Mouse (Mus musculus): ENCODE measurements around the gene C5ar2. TPM values are rescaled to one million over a fixed set of nuclear protein-coding genes. Genes with fewer than 3 reads are reported as not detected.
"Not testable (repeated sequence)": the region's sequence is repeated elsewhere in the genome, so short reads cannot be mapped to it uniquely, and the experiment has no call there.

C5ar2 gene
- polyA plus RNA-seq, 1 experiment: 1.8 TPM

- H3K36me3 ChIP-seq (ENCODE audit: control insufficient read depth, insufficient read depth, low read length): peaks cover 14% of the 10 kb centered on the region
- H3K4me1 ChIP-seq (ENCODE audit: control insufficient read depth, insufficient read depth, insufficient read length): peaks cover 12% of the 10 kb centered on the region
- peak in 1 of 2 experiments; percentile 46 for DNase-seq (ENCODE audit: low read depth in 1 of 2, low spot score in 2 of 2)
- H3K27ac ChIP-seq (ENCODE audit: insufficient read depth, low read length): peak overlapping the region; percentile 53; the same call in 1 of the 2 replicates
- under 1% methylated on average over 44 of the region's 46 CpGs for WGBS
- peak overlapping the region; percentile 84 for H3K4me3 ChIP-seq (ENCODE audit: extremely low read depth, insufficient read depth, insufficient read length)
- H3K27me3 ChIP-seq (ENCODE audit: control insufficient read depth, insufficient read depth, low read length): no peaks in the 10 kb centered on the region
- TF ChIP-seq POLR2A (IDR thresholded peaks at IDR 0.05; ENCODE audit: low read depth, low read length) (no peak), CTCF (IDR thresholded peaks at IDR 0.05; ENCODE audit: extremely low read depth, insufficient read depth, insufficient read length, insufficient replicate concordance) (peak; percentile 11; the same call in 1 of the 2 replicates)
Observed at GRCm38 (mm10) chr7:16272681-16273080, 28.7 kb upstream of the C5ar2 start.

DNA sequence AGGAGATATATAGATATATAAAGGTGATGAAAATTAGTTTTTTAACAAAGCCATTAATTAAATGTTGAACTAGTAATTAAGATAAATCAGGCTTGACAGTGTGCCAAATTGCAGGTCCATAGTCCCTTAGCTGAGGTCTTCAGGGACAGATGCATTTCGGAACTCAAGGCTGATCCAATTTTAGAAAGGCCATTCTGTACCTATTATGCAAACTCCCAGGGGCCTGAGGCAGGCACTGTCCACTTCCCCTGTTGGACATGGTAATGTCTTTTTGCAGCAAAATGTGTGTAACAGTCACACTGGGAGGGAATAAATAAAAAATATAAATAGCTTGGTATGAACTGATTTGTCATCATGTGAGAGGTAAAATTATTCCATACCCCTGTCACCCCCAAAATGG lies 27.2 kb upstream of the C5ar2 start:
- TF ChIP-seq CTCF (IDR thresholded peaks at IDR 0.05; ENCODE audit: extremely low read depth, insufficient read depth, insufficient read length, insufficient replicate concordance): no peak
- no peak for TF ChIP-seq POLR2A (IDR thresholded peaks at IDR 0.05; ENCODE audit: low read depth, low read length)
- WGBS: 80% methylated on average over 1 of the region's 1 CpGs
- H3K4me1 ChIP-seq (ENCODE audit: control insufficient read depth, insufficient read depth, insufficient read length): peaks cover 12% of the 10 kb centered on the region

GRCm38 (mm10) chr7:16266593-16266992 lies 22.6 kb upstream of the C5ar2 start:
- not testable (repeated sequence) for DNase-seq (ENCODE audit: low read depth in 1 of 2, low spot score in 2 of 2); H3K4me1 ChIP-seq (ENCODE audit: control insufficient read depth, insufficient read depth, insufficient read length); H3K4me3 ChIP-seq (ENCODE audit: extremely low read depth, insufficient read depth, insufficient read length); H3K27me3 ChIP-seq (ENCODE audit: control insufficient read depth, insufficient read depth, low read length); H3K27ac ChIP-seq (ENCODE audit: insufficient read depth, low read length); H3K36me3 ChIP-seq (ENCODE audit: control insufficient read depth, insufficient read depth, low read length)
- 27% methylated on average over 7 of the region's 7 CpGs for WGBS

More for the DNA sequence above, 27.2 kb upstream of the C5ar2 start:
- no peak overlapping the region for H3K27ac ChIP-seq (ENCODE audit: insufficient read depth, low read length)
- no peaks in the 10 kb centered on the region for H3K27me3 ChIP-seq (ENCODE audit: control insufficient read depth, insufficient read depth, low read length)
- peaks cover 6% of the 10 kb centered on the region; the same call in 1 of the 2 replicates for H3K36me3 ChIP-seq (ENCODE audit: control insufficient read depth, insufficient read depth, low read length)
- no peak overlapping the region for H3K4me3 ChIP-seq (ENCODE audit: extremely low read depth, insufficient read depth, insufficient read length)
- no peak for DNase-seq (ENCODE audit: low read depth in 1 of 2, low spot score in 2 of 2)

GRCm38 (mm10) chr7:16265856-16266255 lies 21.9 kb upstream of the C5ar2 start:
- 92% methylated on average over 11 of the region's 11 CpGs for WGBS
- Histone ChIP-seq H3K4me3 (ENCODE audit: extremely low read depth, insufficient read depth, insufficient read length) (no peak overlapping the region), H3K4me1 (ENCODE audit: control insufficient read depth, insufficient read depth, insufficient read length) (no peaks in the 10 kb centered on the region; the same call in 1 of the 2 replicates), H3K27ac (ENCODE audit: insufficient read depth, low read length) (no peak overlapping the region), H3K36me3 (ENCODE audit: control insufficient read depth, insufficient read depth, low read length) (no peaks in the 10 kb centered on the region), H3K27me3 (ENCODE audit: control insufficient read depth, insufficient read depth, low read length) (no peaks in the 10 kb centered on the region)
- TF ChIP-seq POLR2A (IDR thresholded peaks at IDR 0.05; ENCODE audit: low read depth, low read length) (no peak), CTCF (IDR thresholded peaks at IDR 0.05; ENCODE audit: extremely low read depth, insufficient read depth, insufficient read length, insufficient replicate concordance) (no peak)
- DNase-seq (ENCODE audit: low read depth in 1 of 2, low spot score in 2 of 2): no peak

DNA sequence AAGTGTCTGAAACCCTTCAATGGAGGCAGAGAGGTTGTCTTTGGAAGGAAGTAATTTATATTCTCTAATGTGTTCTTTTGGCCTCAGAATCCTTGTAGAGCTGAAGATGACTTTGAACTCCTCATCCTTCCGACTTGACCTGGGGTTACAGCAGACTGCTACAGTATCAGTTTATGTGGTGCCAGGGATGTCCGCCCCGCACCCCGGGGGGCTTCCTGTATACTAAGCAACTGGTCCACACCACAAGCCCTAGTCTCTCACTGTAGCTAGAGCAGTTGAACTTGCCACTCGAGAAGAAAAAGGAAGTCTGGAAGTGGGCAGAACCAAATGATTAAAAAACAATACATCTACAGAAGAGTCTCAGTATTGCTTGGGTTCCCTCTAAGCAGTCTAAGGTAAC lies 19.9 kb upstream of the C5ar2 start:
- no peak for DNase-seq (ENCODE audit: low read depth in 1 of 2, low spot score in 2 of 2)
- WGBS: 8% methylated on average over 5 of the region's 5 CpGs
- no peaks in the 10 kb centered on the region; the same call in 1 of the 2 replicates for H3K4me1 ChIP-seq (ENCODE audit: control insufficient read depth, insufficient read depth, insufficient read length)
- no peak for TF ChIP-seq POLR2A (IDR thresholded peaks at IDR 0.05; ENCODE audit: low read depth, low read length)
- TF ChIP-seq CTCF (IDR thresholded peaks at IDR 0.05; ENCODE audit: extremely low read depth, insufficient read depth, insufficient read length, insufficient replicate concordance): no peak
- no peak overlapping the region; the same call in 1 of the 2 replicates for H3K27ac ChIP-seq (ENCODE audit: insufficient read depth, low read length)
- no peaks in the 10 kb centered on the region for H3K36me3 ChIP-seq (ENCODE audit: control insufficient read depth, insufficient read depth, low read length)
- no peaks in the 10 kb centered on the region for H3K27me3 ChIP-seq (ENCODE audit: control insufficient read depth, insufficient read depth, low read length)
- H3K4me3 ChIP-seq (ENCODE audit: extremely low read depth, insufficient read depth, insufficient read length): no peak overlapping the region

DNA sequence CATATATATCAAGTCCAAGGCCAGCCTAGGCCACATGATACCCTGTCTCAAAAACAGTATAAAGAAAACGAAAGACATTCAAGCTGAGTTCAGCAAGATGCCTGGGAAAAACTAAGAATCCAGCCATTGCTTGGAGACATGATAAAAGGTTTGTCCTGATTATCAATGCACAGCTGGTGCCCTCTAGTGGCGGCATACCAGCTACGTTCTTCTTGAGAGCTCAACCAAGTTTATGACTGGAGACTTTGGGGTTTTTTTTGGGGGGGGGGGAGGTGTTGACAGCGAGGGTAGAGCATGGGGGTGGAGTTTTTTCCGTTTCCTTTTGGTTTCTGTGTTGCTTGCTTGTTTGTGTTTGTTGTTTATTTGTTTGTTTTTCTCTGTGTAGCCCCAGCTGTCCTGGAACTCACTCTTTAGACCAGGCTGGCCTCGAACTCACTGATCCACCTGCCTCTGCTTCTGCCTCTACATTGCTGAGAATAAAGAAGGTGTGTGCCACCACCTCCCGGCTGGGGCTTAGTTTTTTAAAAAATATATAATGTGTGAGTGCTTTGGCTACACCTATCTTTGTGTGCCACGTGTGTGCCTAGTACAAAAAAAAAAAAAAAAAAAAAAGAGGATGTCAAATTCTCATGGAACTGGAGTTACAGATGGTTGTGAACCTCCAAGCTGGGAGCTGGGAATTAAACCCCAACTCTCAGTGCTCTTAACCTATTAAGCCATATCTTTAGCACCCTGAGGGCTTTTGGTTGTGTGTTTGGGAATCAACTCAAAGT lies 19.2 kb upstream of the C5ar2 start:
- Histone ChIP-seq H3K4me1 (ENCODE audit: control insufficient read depth, insufficient read depth, insufficient read length) (no peaks in the 10 kb centered on the region; the same call in 1 of the 2 replicates), H3K27ac (ENCODE audit: insufficient read depth, low read length) (no peak overlapping the region), H3K4me3 (ENCODE audit: extremely low read depth, insufficient read depth, insufficient read length) (no peak overlapping the region), H3K36me3 (ENCODE audit: control insufficient read depth, insufficient read depth, low read length) (no peaks in the 10 kb centered on the region), H3K27me3 (ENCODE audit: control insufficient read depth, insufficient read depth, low read length) (no peaks in the 10 kb centered on the region)
- peak; percentile 73 to 80 for DNase-seq (ENCODE audit: low read depth in 1 of 2, low spot score in 2 of 2)
- TF ChIP-seq POLR2A (IDR thresholded peaks at IDR 0.05; ENCODE audit: low read depth, low read length) (no peak), CTCF (IDR thresholded peaks at IDR 0.05; ENCODE audit: extremely low read depth, insufficient read depth, insufficient read length, insufficient replicate concordance) (peak; percentile 69; the same call in 1 of the 2 replicates)
- WGBS: 14% methylated on average over 8 of the region's 8 CpGs

- H3K27me3 ChIP-seq (ENCODE audit: control insufficient read depth, insufficient read depth, low read length): no peaks in the 10 kb centered on the region
- H3K4me1 ChIP-seq (ENCODE audit: control insufficient read depth, insufficient read depth, insufficient read length): no peaks in the 10 kb centered on the region
- no peak overlapping the region for H3K27ac ChIP-seq (ENCODE audit: insufficient read depth, low read length)
- 35% methylated on average over 1 of the region's 1 CpGs for WGBS
- TF ChIP-seq POLR2A (IDR thresholded peaks at IDR 0.05; ENCODE audit: low read depth, low read length) (no peak), CTCF (IDR thresholded peaks at IDR 0.05; ENCODE audit: extremely low read depth, insufficient read depth, insufficient read length, insufficient replicate concordance) (no peak)
- no peak overlapping the region for H3K4me3 ChIP-seq (ENCODE audit: extremely low read depth, insufficient read depth, insufficient read length)
- DNase-seq (ENCODE audit: low read depth in 1 of 2, low spot score in 2 of 2): no peak
- H3K36me3 ChIP-seq (ENCODE audit: control insufficient read depth, insufficient read depth, low read length): no peaks in the 10 kb centered on the region
Observed at GRCm38 (mm10) chr7:16261097-16261496, 17.1 kb upstream of the C5ar2 start.
